Mouse (Mus musculus) limb, embryonic 15.5 days (tissue): ENCODE data around the gene Tmprss3. TPM values are rescaled to one million over a fixed set of nuclear protein-coding genes. Genes with fewer than 3 reads are reported as not detected.

Source experiments
- ATAC-seq: fragments of 200-750 bp; cut with Nextera tagmentation; 2 replicates; pipeline ENCODE4 v1.8.0; 2017; ENCODE audit warnings: low read depth, moderate TSS enrichment; ENCODE audit not compliant: insufficient number of reproducible peaks, low FRiP score, low TSS enrichment
- H3K27ac ChIP-seq: fragments of 300-500 bp; sonication (generic); 2 replicates; pipeline ENCODE4 v1.5.1; 2015; ENCODE audit warnings: moderate library complexity, mild to moderate bottlenecking, inconsistent platforms
- H3K27me3 ChIP-seq: fragments of 300-500 bp; sonication (generic); 2 replicates; pipeline ENCODE4 v1.6.1; 2015; ENCODE audit warnings: inconsistent platforms
- H3K36me3 ChIP-seq: fragments of 300-500 bp; sonication (generic); 2 replicates; pipeline ENCODE4 v1.6.1; 2015; ENCODE audit warnings: inconsistent platforms
- H3K4me1 ChIP-seq: fragments of 300-500 bp; sonication (generic); 2 replicates; pipeline ENCODE4 v1.6.1; 2015; ENCODE audit warnings: inconsistent platforms
- H3K4me2 ChIP-seq: fragments of 300-500 bp; sonication (generic); 2 replicates; pipeline ENCODE4 v1.6.1; 2015; ENCODE audit warnings: mild to moderate bottlenecking, inconsistent platforms
- H3K4me3 ChIP-seq: fragments of 300-500 bp; sonication (generic); 2 replicates; pipeline ENCODE4 v1.5.1; 2015; ENCODE audit warnings: mild to moderate bottlenecking, inconsistent platforms
- H3K9ac ChIP-seq: fragments of 300-500 bp; sonication (generic); 2 replicates; pipeline ENCODE4 v1.6.1; 2015; ENCODE audit warnings: inconsistent platforms
- H3K9me3 ChIP-seq: fragments of 300-500 bp; sonication (generic); 2 replicates; pipeline ENCODE4 v1.6.1; 2016; ENCODE audit warnings: inconsistent platforms
- WGBS: fragments of 180-500 bp; shearing (Covaris S2); methylation state at CpG from one replicate; pipeline ENCODE4 v1.1.7; 2015; 5-methylcytosine and 5-hydroxymethylcytosine counted together
- polyA plus RNA-seq: library from polyadenylated mRNA; unstranded; fragments of >200 nt; fragmentation: Nextera tagmentation; extraction: Ambion mirVana; gene quantifications from 2 replicates; pipeline ENCODE4 v1.2.1, GENCODE M21; 2015

Tmprss3 gene
- polyA plus RNA-seq, 1 experiment from 2014 or later, result 0.06 TPM

DNA sequence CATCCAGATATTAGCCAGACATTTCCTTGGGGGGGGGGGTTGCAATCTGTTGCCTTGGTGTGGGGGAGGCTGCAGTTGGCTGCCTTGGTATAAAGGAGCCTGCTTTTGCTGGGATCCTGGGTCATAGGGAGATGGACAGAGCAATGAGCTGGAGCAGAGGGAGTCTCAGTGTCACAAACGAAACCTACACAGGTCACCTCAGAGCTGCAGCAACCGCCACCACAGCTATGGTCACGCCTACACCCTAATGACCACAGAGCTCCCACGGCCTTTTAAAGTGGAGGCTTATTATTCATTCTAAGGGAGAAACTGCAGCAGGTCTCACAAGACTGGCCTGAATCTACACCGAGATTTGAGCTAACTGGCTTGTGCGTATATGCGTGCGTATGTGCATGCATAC is 7.0 kb downstream of the Tmprss3 start:
- H3K9ac ChIP-seq, result no peak overlapping the region
- no peaks in the 10 kb centered on the region for H3K27me3 ChIP-seq
- H3K9me3 ChIP-seq, result no peaks in the 10 kb centered on the region
- peaks cover 3% of the 10 kb centered on the region; the same call in 1 of the 2 replicates for H3K4me1 ChIP-seq
- no peaks in the 10 kb centered on the region for H3K36me3 ChIP-seq
- ATAC-seq, result no peak
- WGBS, result 68% methylated on average over 8 of the region's 8 CpGs
- no peak overlapping the region for H3K4me2 ChIP-seq
- H3K27ac ChIP-seq, result no peak overlapping the region
- no peak overlapping the region for H3K4me3 ChIP-seq

- 24% methylated on average over 4 of the region's 4 CpGs for WGBS
These were observed 11.4 kb downstream of the Tmprss3 start for GRCm38 (mm10) chr17:31187370-31187769.

GRCm38 (mm10) chr17:31184269-31184990 is 14.3 kb downstream of the Tmprss3 start:
- Histone ChIP-seq H3K4me2 (no peak overlapping the region), H3K9me3 (no peaks in the 10 kb centered on the region), H3K9ac (no peak overlapping the region), H3K4me3 (no peak overlapping the region), H3K27me3 (no peaks in the 10 kb centered on the region), H3K4me1 (no peaks in the 10 kb centered on the region), H3K27ac (no peak overlapping the region), H3K36me3 (no peaks in the 10 kb centered on the region)
- 74% methylated on average over 12 of the region's 12 CpGs for WGBS
- ATAC-seq, result no peak

More at GRCm38 (mm10) chr17:31187370-31187769, 11.4 kb downstream of the Tmprss3 start:
- Histone ChIP-seq H3K4me3 (no peak overlapping the region), H3K9ac (no peak overlapping the region), H3K36me3 (no peaks in the 10 kb centered on the region), H3K27me3 (no peaks in the 10 kb centered on the region), H3K9me3 (no peaks in the 10 kb centered on the region), H3K4me1 (no peaks in the 10 kb centered on the region), H3K4me2 (no peak overlapping the region), H3K27ac (no peak overlapping the region)
- ATAC-seq, result no peak

DNA sequence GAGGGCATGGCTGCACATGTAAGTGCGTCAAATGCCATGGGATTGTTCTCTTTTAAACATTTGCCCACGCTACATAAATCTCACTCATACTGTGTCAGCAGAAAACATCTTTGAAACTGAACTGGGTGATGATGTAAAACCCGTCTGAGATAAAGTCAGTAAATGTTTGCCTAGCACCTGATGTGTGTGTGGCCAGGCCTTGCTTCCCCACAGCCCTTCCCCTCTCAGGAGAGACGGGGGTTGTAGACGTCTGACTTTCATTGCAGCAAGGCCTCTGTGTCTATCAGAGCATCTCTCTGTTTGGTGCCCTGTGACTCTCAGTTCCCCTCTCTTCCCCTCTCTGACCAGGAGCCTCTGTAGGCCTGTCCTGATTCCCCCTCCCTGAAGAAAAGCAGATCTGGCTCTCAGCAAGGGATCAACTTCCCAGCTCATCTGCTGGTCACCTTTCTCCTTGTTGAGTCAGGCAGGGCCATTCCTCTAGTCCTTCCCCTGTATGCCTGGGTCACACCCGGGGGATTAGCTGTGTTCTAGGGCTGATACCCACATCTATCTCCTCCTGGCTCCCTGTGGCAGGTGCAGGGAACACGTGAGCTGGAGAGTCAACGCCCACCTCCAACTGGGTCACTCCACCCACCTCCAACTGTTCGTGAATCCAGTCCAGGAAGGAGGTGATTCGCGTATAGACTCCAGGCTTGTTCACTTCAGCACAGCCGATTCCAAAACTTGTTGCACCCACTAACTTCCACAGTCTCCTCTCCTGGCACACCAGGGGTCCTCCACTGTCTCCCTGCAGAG is 15.4 kb downstream of the Tmprss3 start:
- Histone ChIP-seq H3K4me1 (no peaks in the 10 kb centered on the region), H3K27ac (no peak overlapping the region), H3K9me3 (no peaks in the 10 kb centered on the region), H3K36me3 (no peaks in the 10 kb centered on the region), H3K9ac (no peak overlapping the region), H3K4me3 (no peak overlapping the region), H3K27me3 (no peaks in the 10 kb centered on the region), H3K4me2 (no peak overlapping the region)
- ATAC-seq, result no peak
- WGBS, result 60% methylated on average over 12 of the region's 12 CpGs

DNA sequence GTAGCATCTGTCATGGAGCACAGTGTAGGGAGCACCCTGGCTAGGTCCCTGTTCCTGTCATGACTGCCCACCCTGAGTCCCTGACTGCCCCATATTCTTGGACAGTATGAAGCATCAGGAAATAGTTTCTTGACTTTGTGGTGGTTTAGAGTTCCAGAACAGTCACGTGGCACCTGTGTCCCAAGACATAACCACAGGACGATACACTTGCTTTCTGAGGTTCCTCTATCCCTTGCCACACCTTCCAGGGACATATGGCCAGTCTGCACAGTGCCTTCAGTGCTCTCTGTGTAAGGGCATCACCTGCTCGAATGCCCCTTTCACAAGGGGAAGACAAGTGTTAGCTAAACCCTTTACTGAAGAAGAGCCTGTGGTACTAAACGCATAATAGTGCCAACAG is 17.3 kb downstream of the Tmprss3 start:
- no peak overlapping the region for H3K4me3 ChIP-seq
- no peak overlapping the region for H3K9ac ChIP-seq
- no peaks in the 10 kb centered on the region for H3K4me1 ChIP-seq
- WGBS, result 70% methylated on average over 4 of the region's 4 CpGs
- H3K9me3 ChIP-seq, result no peaks in the 10 kb centered on the region
- 0 out of 2 replicates have a peak, but pooled peaks cover 4% of the 10 kb centered on the region for H3K27me3 ChIP-seq
- H3K27ac ChIP-seq, result no peak overlapping the region
- no peaks in the 10 kb centered on the region for H3K36me3 ChIP-seq
- H3K4me2 ChIP-seq, result no peak overlapping the region
- no peak for ATAC-seq

- ATAC-seq, result no peak
- Histone ChIP-seq H3K9ac (no peak overlapping the region), H3K27ac (no peak overlapping the region), H3K9me3 (no peaks in the 10 kb centered on the region), H3K4me1 (no peaks in the 10 kb centered on the region), H3K36me3 (no peaks in the 10 kb centered on the region), H3K4me2 (no peak overlapping the region), H3K27me3 (0 out of 2 replicates have a peak, but pooled peaks cover 5% of the 10 kb centered on the region), H3K4me3 (no peak overlapping the region)
- WGBS, result 86% methylated on average over 4 of the region's 4 CpGs
These were observed 22.5 kb downstream of the Tmprss3 start for GRCm38 (mm10) chr17:31176321-31176720.

GRCm38 (mm10) chr17:31169796-31170195 is 29.0 kb downstream of the Tmprss3 start:
- Histone ChIP-seq H3K27ac (no peak overlapping the region), H3K4me2 (no peak overlapping the region), H3K9me3 (no peaks in the 10 kb centered on the region), H3K36me3 (no peaks in the 10 kb centered on the region), H3K4me1 (no peaks in the 10 kb centered on the region), H3K27me3 (no peaks in the 10 kb centered on the region), H3K4me3 (no peak overlapping the region), H3K9ac (no peak overlapping the region)
- ATAC-seq, result no peak
- 81% methylated on average over 5 of the region's 5 CpGs for WGBS

DNA sequence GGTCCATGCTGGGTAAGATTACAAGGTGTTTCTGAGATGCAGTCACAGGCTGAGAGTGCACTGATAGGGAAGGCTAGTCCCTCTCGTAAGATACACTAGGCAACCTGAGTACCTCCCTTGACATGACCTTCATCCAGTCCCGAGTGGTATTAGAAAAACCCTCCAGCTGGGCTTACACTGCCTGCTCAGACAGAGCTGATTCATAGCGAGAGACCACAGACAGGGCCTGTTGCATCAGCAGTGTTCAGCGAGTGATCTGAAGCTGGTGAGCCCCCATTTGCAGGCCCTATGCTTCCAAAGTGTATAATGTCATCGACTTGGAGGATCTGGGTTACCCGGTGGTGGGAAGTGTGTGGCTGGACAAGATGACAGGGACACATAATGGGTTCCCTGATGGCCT is 33.6 kb downstream of the Tmprss3 start, which contains the start of gene Tff1:
Gene Tff1 (minus strand): TSS at position 151 of the 400 bp plus-strand sequence.
- 80% methylated on average over 6 of the region's 6 CpGs for WGBS
- H3K36me3 ChIP-seq, result no peaks in the 10 kb centered on the region
- H3K27me3 ChIP-seq, result no peaks in the 10 kb centered on the region
- H3K27ac ChIP-seq, result no peak within 1 kb of the TSS
- H3K4me2 ChIP-seq, result no peak within 1 kb of the TSS
- H3K9me3 ChIP-seq, result no peaks in the 10 kb centered on the region
- H3K4me1 ChIP-seq, result no peaks in the 10 kb centered on the region
- H3K9ac ChIP-seq, result no peak within 1 kb of the TSS
- no peak for ATAC-seq
- no peak within 1 kb of the TSS for H3K4me3 ChIP-seq

DNA sequence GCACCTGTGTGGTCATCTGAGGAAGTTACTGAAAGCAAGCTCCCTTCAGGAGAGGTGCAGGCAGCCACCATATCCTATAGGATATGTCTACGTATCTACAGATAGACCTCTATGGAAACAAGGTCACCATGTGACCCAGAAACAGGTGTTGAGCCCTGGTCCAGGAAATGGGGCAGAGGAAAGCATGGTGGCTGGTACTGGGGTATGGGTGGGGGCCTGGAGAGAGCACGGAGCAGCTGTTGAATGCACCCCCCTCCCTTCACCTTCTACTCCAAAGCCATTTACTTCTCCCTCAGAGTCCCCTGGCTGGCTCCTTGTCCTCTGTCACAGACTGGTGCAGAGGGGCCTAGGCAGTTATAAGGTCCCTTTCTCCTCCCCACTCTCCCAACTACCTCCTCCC is 35.0 kb downstream of the Tmprss3 start:
- no peak overlapping the region for H3K4me3 ChIP-seq
- H3K4me1 ChIP-seq, result no peaks in the 10 kb centered on the region
- H3K9ac ChIP-seq, result no peak overlapping the region
- no peak overlapping the region for H3K27ac ChIP-seq
- H3K9me3 ChIP-seq, result no peaks in the 10 kb centered on the region
- no peaks in the 10 kb centered on the region for H3K36me3 ChIP-seq
- no peak for ATAC-seq
- H3K27me3 ChIP-seq, result no peaks in the 10 kb centered on the region
- H3K4me2 ChIP-seq, result no peak overlapping the region
- 87% methylated on average over 2 of the region's 2 CpGs for WGBS

DNA sequence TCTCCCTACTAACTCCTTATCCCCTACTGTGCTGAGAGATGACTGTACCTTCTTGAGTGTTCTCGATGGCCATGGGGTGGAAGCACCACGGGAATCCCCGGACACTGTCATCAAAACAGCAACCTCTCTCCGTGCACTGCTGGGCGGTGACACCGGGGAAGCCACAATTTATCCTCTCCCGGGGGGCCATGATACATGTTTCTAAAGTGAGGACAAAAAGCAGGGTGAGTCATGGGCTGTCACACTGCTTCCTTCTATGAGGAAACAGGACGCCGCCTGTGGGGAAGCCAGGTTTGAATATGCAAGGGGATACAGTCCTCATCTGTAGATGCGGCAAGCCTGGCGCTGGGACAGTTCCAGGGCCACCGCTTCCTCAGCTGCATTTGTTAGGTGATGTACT is 36.2 kb downstream of the Tmprss3 start:
- H3K4me2 ChIP-seq, result no peak overlapping the region
- H3K27ac ChIP-seq, result no peak overlapping the region
- H3K4me3 ChIP-seq, result no peak overlapping the region
- no peaks in the 10 kb centered on the region for H3K36me3 ChIP-seq
- H3K9me3 ChIP-seq, result no peaks in the 10 kb centered on the region
- H3K4me1 ChIP-seq, result 0 out of 2 replicates have a peak, but pooled peaks cover 4% of the 10 kb centered on the region
- no peak overlapping the region for H3K9ac ChIP-seq
- no peaks in the 10 kb centered on the region for H3K27me3 ChIP-seq
- no peak for ATAC-seq
- WGBS, result 87% methylated on average over 12 of the region's 12 CpGs

DNA sequence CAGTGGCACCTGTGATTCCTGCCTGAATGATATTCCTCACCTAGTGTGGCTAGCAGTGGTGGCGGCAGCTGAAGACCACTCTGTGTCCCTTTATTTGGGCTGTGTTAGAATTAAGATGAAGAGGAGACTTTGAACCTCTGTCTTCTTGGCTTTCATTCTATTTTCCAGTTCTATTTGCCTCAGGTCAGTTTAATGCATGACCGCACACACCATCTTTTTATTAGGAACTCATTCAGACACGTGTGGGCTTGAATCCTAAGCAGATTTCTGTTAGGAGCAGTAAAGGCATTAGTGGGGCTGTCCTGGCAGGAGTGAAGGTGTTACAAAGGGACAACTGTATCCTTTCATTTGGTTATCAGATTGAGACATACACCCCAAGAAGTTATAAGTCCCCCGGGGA is 38.5 kb downstream of the Tmprss3 start:
- H3K4me1 ChIP-seq, result 0 out of 2 replicates have a peak, but pooled peaks cover 4% of the 10 kb centered on the region
- H3K36me3 ChIP-seq, result no peaks in the 10 kb centered on the region
- ATAC-seq, result no peak
- H3K27me3 ChIP-seq, result no peaks in the 10 kb centered on the region
- no peaks in the 10 kb centered on the region for H3K9me3 ChIP-seq
- WGBS, result 76% methylated on average over 4 of the region's 4 CpGs
- H3K4me2 ChIP-seq, result no peak overlapping the region
- H3K27ac ChIP-seq, result no peak overlapping the region
- no peak overlapping the region for H3K4me3 ChIP-seq
- H3K9ac ChIP-seq, result no peak overlapping the region

DNA sequence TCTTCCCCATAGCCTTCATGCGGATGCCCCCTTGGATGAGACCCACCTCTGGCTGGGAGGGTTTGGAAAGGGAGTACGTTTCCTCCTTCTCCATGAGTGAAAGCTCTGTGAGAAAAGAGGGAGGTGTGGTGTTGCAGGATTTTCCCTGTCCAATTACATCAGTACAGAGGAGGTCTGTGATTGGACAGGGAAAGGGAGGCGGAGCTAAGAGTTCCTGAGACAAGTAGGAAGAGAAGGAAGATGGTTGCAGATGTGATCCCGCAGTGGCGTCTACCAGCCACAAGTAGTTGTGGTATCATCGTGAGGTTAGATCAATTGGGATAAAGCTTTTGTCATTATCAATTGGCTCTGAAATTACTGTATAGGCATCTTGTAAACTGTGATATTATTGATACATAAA is 40.9 kb downstream of the Tmprss3 start:
- no peak overlapping the region for H3K4me2 ChIP-seq
- no peak for ATAC-seq
- H3K4me1 ChIP-seq, result 0 out of 2 replicates have a peak, but pooled peaks cover 4% of the 10 kb centered on the region
- no peak overlapping the region for H3K4me3 ChIP-seq
- H3K36me3 ChIP-seq, result no peaks in the 10 kb centered on the region
- H3K9ac ChIP-seq, result no peak overlapping the region
- 79% methylated on average over 6 of the region's 6 CpGs for WGBS
- no peak overlapping the region for H3K27ac ChIP-seq
- no peaks in the 10 kb centered on the region for H3K9me3 ChIP-seq
- no peaks in the 10 kb centered on the region for H3K27me3 ChIP-seq
